Mouse (Mus musculus): ENCODE measurements at regions not wholly inside any gene's neighbourhood (a gene's known extent, or its start where the extent isn't known, plus 50 kb on each side); places are given as distances from the start of the nearest gene placed in this dataset.

DNA sequence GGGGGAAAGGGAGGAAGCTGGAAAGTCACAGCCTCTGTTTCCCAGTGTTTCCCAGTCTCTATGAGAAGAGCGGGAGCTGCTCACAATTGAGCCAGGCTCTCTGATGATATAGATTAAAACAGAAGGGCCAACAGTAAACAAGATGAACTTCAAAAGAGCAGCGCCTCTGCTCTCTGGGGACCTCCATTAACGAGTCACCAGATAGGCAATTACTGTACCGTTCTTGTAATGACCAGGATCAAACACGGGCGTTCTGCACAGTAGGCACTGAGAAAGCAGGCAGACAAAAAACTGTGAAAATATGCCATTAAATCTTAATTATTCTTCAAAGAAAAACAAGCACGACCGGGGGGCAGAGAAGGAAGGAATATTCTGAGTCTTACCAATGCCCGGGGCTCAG is 766.8 kb downstream of the Tmem114 start:
- intact Hi-C loops (cut with DNase I) = no loop called here
- DNase-seq (ENCODE audit: low spot score) = no peak

DNA sequence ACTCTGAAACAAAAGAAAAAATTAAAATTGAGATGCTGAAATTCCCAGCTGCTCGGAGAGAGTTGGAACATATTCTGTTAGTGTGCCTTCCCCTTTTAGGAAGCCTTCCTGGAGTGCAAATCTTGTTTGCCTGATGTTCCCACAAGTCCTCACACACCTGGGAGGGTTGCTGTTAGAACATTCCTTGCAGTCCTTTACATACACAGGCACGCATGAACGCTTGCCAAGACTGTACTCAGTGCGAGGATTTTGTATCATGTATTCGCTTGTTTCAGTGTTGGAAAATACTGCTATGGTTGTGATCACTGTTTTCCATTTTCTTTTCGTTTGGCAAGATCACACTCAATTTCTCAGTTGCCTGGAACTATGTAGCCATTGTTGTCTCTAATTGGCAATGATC is 770.5 kb downstream of the Tmem114 start:
- DNase-seq (ENCODE audit: low spot score) = no peak

DNA sequence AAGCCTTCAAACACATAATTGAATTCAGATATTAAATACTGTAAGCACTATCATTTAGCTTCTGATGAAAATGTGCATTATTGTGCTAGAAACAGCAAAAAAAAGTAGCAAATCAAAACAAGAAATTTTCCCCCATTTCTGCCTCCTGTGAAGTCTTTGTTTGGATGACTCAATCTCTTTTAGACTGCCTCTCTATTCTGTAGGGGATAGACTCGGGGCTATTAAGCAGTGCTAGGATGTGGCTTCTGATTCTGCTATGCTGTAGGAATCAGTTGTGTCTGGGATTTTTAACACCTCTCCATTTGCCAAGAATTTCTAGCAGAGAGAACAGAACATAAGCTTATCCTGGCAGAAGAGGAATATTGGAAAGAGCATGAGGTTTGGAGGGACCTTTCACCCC is 775.2 kb downstream of the Tmem114 start:
- DNase-seq (ENCODE audit: low spot score) = no peak
- intact Hi-C loops (cut with DNase I) = no loop called here

More for the DNA sequence above, 770.5 kb downstream of the Tmem114 start:
- intact Hi-C loops (cut with DNase I) = no loop called here

DNA sequence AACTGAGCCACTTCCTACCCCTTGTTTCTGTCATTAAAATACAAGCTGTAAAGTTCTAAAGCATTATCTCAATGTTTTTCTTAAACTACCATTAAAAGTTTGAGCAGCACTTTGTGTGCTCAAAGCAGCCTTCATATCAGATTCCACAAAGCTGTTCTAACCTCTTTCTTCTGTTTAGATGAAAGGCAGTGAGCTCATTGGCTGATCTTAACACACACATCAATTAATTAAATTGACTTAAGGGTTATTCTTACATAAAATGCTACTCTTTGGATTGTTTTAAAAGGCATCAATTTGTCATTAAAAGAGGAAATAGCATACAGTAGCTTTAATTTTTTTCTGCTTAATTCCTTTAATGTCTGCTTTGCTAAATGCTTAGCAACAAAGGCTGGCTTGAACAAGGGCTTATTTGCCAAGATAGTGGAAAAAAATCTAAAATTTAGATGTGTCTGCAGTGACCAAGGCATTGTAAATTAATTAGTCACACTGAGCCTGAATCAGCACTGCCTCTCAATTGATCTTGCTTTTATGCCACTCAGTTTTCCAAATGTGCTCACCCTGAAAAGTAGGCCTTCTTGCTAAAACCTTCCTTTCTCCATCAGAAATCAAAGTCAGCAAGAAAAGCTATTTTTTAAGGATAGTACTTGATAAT is 777.5 kb downstream of the Tmem114 start:
- intact Hi-C loops (cut with DNase I) = no loop called here
- DNase-seq (ENCODE audit: low spot score) = no peak

DNA sequence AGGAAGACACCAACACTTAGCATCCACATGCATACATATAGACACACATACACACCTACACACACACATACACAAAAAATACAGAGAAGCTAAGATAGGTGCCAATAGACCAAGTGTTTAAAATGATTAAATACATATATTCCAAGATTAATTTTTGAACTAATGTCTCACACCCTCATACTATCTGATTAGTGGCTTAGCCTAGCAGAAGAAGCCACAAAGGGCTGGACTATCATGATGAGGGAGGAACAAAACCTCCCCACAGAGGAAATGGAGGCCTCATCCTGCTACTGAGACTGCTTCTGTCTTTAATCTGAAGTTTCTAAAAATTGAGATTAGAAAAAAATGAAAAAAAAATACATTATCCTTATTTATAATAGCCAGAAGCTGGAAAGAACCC is 780.6 kb downstream of the Tmem114 start:
- intact Hi-C loops (cut with DNase I) = no loop called here
- no peak for DNase-seq (ENCODE audit: low spot score)

DNA sequence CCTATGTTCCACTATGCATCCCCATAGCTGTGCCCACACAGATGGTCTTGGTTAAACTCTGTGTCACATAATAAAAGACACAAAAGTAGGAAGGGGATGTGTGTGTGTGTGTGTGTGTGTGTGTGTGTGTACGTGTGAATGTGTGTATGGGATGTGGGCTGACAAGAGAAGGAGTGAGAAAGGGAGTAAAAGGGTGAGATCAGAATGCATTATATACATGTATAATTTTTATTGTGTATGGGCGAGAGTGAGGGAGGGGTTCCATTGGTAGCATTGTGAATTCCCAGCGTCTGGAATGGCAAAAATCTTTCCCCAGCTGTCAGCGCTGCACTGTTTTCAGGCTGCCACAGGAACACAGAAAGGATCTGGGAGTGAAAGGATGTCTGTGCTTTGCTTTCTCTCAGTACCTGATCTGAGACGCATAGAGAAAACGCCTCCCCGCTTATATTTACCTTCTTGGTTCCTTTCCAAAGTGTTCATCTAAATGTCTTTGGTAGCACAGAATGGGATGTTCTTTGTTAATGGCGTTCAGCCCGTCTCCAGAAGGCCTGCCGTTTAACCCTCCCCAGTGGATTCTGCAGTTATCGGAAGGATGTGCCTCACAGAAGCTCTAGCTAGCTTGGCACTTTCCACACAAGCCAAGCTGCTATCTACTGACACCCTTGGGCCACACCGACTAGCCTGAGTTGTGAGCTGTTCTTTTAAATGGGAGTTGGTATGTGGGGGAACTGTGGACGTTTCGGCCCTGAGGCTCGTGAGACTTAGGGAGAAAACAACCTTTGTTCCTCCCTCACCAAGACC is 785.8 kb downstream of the Tmem114 start:
- intact Hi-C loops (cut with DNase I) = no loop called here
- no peak for DNase-seq (ENCODE audit: low spot score)

DNA sequence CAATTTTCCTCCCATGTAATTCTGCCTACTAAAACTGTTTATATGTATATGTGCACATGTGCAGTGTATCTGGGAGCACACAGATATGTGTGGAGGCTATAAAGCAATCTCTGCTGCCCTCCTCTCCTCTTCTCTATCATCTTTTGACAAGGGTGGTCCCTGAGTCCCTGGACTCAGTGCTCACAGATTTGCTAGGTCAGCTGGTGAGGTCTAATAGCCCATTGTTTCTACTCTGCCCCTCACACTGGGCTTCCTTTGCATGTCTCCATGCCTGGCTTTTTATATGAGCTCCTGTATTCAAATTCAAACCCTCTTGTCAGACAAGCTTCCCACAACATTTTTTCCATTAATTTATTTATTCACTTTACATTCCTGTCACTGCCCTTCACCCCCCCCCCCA is 786.9 kb downstream of the Tmem114 start:
- DNase-seq (ENCODE audit: low spot score) = no peak
- intact Hi-C loops (cut with DNase I) = no loop called here

DNA sequence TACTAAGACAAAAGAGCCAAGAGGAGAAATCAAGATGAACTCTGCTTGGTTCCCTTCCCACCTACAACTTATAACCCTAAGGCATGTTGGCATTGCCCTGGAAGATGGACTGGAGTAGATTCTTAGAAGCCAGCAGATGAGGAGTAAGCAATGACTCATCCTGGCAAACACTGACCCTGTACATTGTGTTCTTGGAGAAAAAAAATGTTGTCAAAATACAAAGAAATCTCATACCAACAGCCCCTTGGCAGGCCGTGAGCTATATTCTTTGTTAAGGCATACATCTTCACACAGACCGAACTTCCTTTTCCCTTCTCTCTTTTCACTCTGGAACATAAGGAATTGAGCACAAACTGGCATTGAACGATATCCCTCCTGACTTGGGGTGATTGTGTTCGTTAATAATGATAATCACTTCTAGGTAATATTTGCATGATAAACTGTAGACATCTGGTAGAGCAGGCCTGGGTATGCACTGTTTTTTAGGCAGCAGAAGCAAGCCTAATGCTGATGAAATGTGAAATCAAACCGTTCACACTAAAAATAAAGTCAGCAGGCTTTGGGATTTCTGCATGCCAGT is 787.7 kb downstream of the Tmem114 start:
- DNase-seq (ENCODE audit: low spot score) = no peak

DNA sequence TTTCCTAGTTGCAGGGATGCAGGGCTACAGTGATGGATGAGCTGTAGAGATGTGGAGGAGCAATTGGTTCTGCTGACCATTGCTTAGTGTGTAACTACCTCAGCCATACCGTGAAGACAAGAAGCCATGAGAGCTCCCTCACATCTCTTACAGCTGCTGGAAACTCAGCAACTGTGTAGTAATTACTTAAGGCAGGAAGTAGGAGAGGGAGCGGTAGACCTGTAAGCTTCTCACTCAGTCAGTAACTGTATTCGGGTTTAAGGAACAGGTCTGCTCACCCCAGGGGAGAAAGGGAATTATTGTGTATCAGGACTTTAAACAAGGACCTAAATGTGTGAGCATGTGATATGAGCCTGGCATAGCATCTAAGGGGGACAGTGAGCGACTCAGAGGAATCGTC is 788.6 kb downstream of the Tmem114 start:
- no peak for DNase-seq (ENCODE audit: low spot score)
- intact Hi-C loops (cut with DNase I) = no loop called here

More for the DNA sequence above, 787.7 kb downstream of the Tmem114 start:
- intact Hi-C loops (cut with DNase I) = no loop called here

DNA sequence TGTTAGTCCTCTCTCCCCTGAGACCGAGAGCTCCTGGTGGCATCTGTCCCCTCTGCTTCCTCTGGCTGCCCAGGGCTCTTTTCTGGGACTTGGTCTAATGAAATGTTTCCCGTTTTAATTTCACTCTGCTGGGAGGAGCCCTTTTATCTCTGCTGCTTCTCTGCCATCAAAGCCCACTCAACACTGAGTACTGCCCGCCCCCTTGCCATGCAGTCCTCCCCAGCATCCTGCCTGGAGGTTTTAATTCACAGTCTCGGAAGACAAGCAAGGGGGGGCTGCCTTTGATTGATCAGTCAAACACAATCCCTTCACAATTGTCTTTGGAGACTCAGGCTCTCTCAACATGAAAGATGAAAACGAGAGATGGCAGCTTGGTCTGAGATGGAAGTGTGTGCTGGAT is 792.5 kb downstream of the Tmem114 start:
- intact Hi-C loops (cut with DNase I) = no loop called here
- DNase-seq (ENCODE audit: low spot score) = no peak

DNA sequence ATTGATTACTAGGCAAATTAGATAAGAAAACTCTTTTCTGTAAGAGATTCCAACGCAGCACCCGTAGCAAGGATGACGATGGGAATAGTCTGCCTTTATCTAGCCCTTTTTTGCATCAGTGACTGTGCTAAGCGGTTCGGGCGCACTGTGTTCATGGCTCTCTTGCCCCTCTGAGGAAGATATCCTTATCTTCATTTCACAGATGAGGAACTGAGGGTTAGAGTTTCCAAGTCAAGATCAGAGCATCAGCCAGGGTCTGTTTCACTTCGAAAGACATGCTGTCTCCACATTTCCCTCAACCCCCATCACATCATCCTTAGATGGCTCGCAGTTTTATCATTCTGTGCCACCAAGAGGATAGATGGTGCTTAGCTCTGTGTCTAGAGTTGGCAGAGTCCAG is 796.6 kb downstream of the Tmem114 start:
- intact Hi-C loops (cut with DNase I) = no loop called here
- DNase-seq (ENCODE audit: low spot score) = no peak

DNA sequence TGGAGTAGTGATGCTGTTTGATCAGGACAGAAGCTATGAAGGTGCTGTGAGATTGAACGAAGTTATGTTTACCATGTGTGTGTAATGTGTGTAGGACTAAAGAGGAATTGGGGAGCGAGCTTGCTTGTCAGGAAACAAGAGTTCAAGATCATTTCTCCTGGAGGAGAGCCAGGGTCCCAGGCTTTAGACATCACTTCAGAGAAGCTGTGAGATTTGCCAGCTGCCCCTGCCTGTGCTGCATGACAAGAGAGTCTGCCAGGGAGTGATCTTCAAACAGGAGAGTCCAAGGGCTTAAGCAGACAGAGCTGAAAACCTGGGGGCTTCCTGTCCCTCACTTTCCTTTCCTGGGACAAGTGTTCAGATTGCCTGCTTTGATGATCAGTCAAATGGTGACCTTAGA is 818.3 kb downstream of the Tmem114 start:
- DNase-seq (ENCODE audit: low spot score) = no peak
- intact Hi-C loops (cut with DNase I) = no loop called here

DNA sequence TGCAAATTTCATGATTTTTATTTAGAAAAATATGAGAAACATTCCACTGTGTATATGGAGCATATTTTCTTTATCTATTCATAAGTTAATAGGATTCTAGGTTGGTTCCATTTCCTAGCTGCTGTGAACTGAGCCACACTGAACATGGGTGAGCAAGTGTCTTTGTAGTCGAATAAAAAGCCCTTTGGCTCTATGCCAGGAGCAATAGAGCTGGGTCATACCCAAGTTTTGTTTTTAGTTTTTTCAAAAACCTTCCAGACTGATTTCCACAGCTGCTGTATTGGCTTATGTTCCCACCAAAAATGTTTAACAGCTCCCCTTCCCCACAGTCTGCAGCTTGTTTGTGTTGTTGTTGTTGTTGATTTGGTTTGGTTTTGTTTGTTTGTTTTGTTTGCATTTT is 822.5 kb downstream of the Tmem114 start:
- DNase-seq (ENCODE audit: low spot score) = no peak
- intact Hi-C loops (cut with DNase I) = no loop called here

DNA sequence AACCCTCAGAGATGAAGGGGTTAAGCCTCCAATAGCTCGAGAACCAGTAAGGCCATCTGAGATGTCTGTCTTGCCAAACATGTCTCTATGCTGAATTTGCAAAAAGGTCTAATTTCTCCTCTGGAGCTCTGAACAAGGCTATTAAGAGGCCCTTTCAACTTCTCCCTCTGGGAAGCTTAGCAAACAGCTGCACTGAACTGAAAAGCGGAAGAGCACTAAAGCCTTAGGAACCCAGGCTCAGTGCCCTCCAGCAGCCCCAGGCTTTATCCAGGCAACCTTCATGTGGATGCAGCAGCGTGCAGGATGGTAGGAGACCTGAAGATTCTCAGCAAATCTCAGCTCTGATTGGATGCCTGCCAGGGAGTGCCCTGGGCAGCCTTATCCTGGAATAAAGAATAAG is 850.1 kb downstream of the Tmem114 start:
- DNase-seq (ENCODE audit: low spot score) = no peak

DNA sequence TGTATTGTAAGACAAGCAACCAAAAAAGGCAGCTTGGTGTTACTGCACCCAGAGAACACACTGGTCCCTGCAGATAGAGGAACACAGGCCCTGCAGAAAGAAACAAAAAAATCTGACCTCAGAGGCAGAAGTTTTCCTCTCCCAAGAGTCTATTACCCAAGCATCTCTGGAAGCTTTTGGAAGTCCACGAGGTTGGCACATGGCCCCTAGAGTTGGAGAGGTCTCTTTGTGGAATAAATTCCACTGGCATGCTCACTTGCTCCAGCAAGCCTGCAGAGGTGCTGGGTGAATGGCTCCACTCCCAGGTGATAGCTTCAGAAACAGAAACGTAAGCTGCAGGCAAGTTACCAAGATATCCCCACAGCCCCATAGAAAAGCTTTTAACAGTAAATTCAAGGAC is 864.1 kb downstream of the Tmem114 start:
- intact Hi-C loops (cut with DNase I) = no loop called here
- DNase-seq (ENCODE audit: low spot score) = peak; percentile 22

More for the DNA sequence above, 850.1 kb downstream of the Tmem114 start:
- intact Hi-C loops (cut with DNase I) = no loop called here

DNA sequence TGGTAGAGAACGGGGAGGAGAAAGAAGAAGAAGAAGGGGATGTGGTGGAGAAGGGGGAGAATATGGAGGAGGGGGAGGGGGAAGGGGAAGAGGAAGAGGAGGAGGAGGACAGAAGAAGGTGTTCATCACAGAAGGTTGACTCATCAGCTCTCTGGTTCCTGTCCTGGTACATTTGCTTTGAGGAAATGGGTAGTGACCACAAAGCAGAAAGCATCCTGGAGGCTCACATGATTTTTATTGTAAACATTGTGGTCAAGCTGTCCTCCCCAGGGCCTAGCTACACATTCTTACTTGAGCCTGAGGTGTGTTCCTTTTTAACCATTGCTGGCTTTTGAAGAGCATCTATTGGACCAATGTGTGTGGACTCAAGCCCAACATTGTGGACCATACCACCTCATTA is 865.8 kb downstream of the Tmem114 start:
- intact Hi-C loops (cut with DNase I) = no loop called here
- no peak for DNase-seq (ENCODE audit: low spot score)

DNA sequence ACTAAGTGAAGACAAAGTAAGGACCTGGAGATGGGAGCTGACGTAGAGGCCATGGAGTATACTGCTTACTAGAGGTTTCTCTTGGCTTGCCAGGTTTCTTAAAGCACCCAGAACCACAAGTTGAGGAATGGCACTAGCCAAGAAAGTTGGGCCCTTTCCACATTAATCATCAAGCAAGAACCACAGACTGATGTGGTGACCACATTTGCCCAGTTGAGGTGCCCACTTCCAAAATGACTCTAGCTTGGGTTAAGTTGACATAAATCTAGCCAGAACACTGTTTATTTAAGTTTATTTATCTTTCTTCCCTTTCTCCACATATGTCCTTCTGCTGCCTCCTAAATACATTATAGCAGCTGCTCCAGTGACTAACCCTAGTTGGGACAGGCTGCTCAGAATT is 866.3 kb downstream of the Tmem114 start:
- no peak for DNase-seq (ENCODE audit: low spot score)
- intact Hi-C loops (cut with DNase I) = no loop called here

DNA sequence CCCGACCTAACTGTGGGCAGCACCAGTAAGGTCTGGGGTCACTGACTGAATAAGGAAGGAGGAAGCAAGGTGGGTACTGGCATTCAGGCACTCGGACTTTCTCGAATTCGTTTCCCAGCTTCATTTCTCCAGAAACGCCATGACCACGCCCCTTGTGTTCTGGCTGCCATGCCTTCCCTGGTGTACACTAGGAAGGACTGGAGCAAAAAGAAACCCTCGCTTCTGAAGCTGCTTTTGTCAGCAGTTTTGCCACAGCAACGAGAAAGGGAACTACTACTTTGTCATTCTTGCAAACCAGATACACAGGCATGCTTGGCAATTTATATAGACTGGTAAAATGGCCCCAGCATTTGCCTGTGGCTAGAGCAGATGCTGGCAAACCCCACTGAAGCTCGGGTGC is 869.0 kb downstream of the Tmem114 start:
- intact Hi-C loops (cut with DNase I) = no loop called here
- no peak for DNase-seq (ENCODE audit: low spot score)

DNA sequence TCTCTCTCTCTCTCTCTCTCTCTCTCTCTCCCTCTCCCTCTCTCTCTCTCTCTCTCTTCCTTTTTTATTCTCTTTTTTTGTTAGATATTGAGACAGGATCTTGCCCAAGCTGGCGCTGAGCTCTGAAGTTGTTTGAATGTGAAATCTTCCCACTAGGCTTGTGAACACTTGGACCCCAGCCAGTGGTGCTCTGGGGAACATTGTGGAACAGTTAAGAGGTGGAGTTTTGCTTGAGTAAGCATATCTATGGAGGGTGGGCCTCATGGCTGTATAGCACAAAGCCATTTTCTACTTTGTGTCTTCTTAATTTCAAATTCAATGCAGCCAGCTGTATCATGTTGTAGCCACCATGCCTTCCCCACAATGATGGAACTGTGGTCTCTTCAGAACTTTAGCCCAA is 875.4 kb downstream of the Tmem114 start:
- intact Hi-C loops (cut with DNase I) = no loop called here
- no peak for DNase-seq (ENCODE audit: low spot score)

DNA sequence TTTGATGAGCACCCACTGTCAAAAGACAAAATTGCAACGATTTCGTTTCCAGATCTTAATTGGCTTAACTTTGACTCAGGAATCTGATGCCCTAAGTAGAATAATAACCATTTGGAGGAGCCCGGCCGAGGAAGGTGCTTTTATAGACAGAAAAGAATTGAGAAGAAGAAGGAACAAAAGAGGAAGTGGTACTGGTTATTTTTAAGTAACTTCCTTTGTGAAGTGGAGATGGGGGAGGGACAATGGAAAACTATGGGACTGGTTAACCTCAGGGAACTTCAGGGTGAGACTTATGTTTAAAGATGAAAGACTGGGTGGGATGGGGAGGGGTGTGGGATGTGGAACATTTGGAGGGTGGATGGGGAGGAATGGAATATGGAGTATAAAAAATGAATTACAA is 880.9 kb downstream of the Tmem114 start:
- DNase-seq (ENCODE audit: low spot score) = no peak
- intact Hi-C loops (cut with DNase I) = no loop called here

DNA sequence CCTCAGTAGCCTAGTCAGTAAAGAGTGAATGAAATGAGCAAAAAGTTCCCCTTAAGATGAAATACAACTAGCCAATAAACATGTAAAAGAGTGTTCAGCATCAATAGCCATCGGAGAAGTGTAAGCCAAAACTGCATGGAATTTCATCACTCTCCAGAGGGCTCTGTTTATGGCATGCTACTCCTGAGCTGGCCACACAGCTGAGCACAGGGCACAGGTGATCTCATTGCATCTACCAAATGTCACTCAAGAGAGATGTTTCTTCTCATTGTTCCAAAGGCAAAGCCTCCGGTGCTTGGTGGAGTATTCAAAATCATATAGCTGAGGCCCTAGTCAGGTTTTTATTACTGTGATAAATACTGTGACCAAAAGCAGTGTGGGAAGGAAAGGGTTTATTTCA is 895.1 kb downstream of the Tmem114 start:
- no peak for DNase-seq (ENCODE audit: low spot score)
- intact Hi-C loops (cut with DNase I) = no loop called here
